Comparison of ENCODE assay signal across 7 mouse cellular contexts in genomic region chr5:124446301-124446881, GRCm38 (mm10). TPM values are rescaled to one million over a fixed set of nuclear protein-coding genes. Genes with fewer than 3 reads are reported as not detected.
A peak's percentile ranks its signal among the peaks of the same experiment; 100 is the strongest.
DNase-seq lines count a peak whose midpoint lies in the region; ATAC-seq lines count a peak whose summit lies in the region.

No protein-coding gene starts in this region.

- intact Hi-C loops in gastrocnemius, postnatal 14 days (cut with DNase I; ENCODE audit: low total_unique reads), result no loop called here

- ATAC-seq in liver, embryonic 16.5 days (ENCODE audit: low read depth), result peak; percentile 68
- peak; percentile 38; the same call in 1 of the 2 replicates for ATAC-seq in neural tube, embryonic 11.5 days (ENCODE audit: insufficient read depth, low FRiP score, low TSS enrichment)

- H3K4me2 ChIP-seq in liver, embryonic 16.5 days (ENCODE audit: low read depth, low read length), result peak overlapping the region; percentile 97
- H3K4me2 ChIP-seq in neural tube, embryonic 11.5 days (ENCODE audit: low read depth), result peak overlapping the region; percentile 94

- peak overlapping the region; percentile 86 for H3K4me3 ChIP-seq in liver, embryonic 16.5 days (ENCODE audit: low read depth, low read length)
- H3K4me3 ChIP-seq in neural tube, embryonic 11.5 days (ENCODE audit: low read depth, low read length), result peak overlapping the region; percentile 95

- H3K9me3 ChIP-seq in liver, embryonic 16.5 days (replicated peaks; ENCODE audit: control insufficient read depth, low read length), result no peaks in the 10 kb centered on the region
- no peaks in the 10 kb centered on the region for H3K9me3 ChIP-seq in neural tube, embryonic 11.5 days (ENCODE audit: control insufficient read depth, low read length)

- H3K27me3 ChIP-seq in liver, embryonic 16.5 days (ENCODE audit: control insufficient read depth, insufficient read depth, low read depth, low read length), result no peaks in the 10 kb centered on the region
- no peaks in the 10 kb centered on the region for H3K27me3 ChIP-seq in neural tube, embryonic 11.5 days (ENCODE audit: control insufficient read depth, insufficient read depth, low read length)

- peak; percentile 94 for DNase-seq in ZHBTc4 (ENCODE audit: low read depth, low spot score)
- peak; percentile 53 to 62 for DNase-seq in cerebellum, postnatal 14 days
- DNase-seq in gastrocnemius, postnatal 14 days, result peak; percentile 72
- peak; percentile 64 for DNase-seq in induced T-regulatory cell, adult 2 months (ENCODE audit: low read depth)
- peak; percentile 47 for DNase-seq in neural tube, embryonic 11.5 days (ENCODE audit: low spot score)
- DNase-seq in urinary bladder, postnatal 36 days (ENCODE audit: low spot score in 2 of 2), result peak; percentile 67 to 80

- peak overlapping the region; percentile 88 for H3K9ac ChIP-seq in liver, embryonic 16.5 days (ENCODE audit: low read depth, low read length)
- peak overlapping the region; percentile 83 for H3K9ac ChIP-seq in neural tube, embryonic 11.5 days (ENCODE audit: low read length)

- under 1% methylated on average over 15 of the region's 15 CpGs for WGBS in liver, embryonic 16.5 days (ENCODE audit: insufficient replicate concordance)
- WGBS in neural tube, embryonic 11.5 days, result 4% methylated on average over 15 of the region's 15 CpGs

- peaks cover 84% of the 10 kb centered on the region for H3K4me1 ChIP-seq in liver, embryonic 16.5 days (ENCODE audit: control insufficient read depth, low read depth, low read length)
- H3K4me1 ChIP-seq in neural tube, embryonic 11.5 days (ENCODE audit: control insufficient read depth, insufficient read depth, low read length), result peaks cover 10% of the 10 kb centered on the region

- H3K36me3 ChIP-seq in liver, embryonic 16.5 days (ENCODE audit: control insufficient read depth, insufficient read depth), result peaks cover 34% of the 10 kb centered on the region
- H3K36me3 ChIP-seq in neural tube, embryonic 11.5 days (ENCODE audit: control insufficient read depth, insufficient read depth, low read length), result peaks cover 15% of the 10 kb centered on the region

- peak overlapping the region; percentile 87 for H3K27ac ChIP-seq in liver, embryonic 16.5 days (ENCODE audit: low read length)
- peak overlapping the region; percentile 71; the same call in 1 of the 2 replicates for H3K27ac ChIP-seq in neural tube, embryonic 11.5 days (ENCODE audit: low read depth, low read length)

RNA-seq across cellular contexts. Expression of gene Kmt5a, which starts 6.7 kb away (rescaled TPM):
- total RNA-seq in gastrocnemius, postnatal 14 days (2021), result 10 to 100 TPM; 56.4 to 66.0 TPM
- polyA plus RNA-seq in liver, embryonic 16.5 days (2015; fragmentation: Nextera tagmentation; extraction: Ambion mirVana), result 39.6 and 41.5 TPM in 2 replicates
- 115 and 121 TPM in 2 replicates for polyA plus RNA-seq in neural tube, embryonic 11.5 days (2014; fragmentation: Nextera tagmentation; extraction: Ambion mirVana)

RNA-seq across cellular contexts. Expression of gene Sbno1, which starts 20.6 kb away (rescaled TPM):
- total RNA-seq in gastrocnemius, postnatal 14 days (2021), result 10 to 100 TPM; 32.4 to 35.6 TPM
- 34.5 and 36.2 TPM in 2 replicates for polyA plus RNA-seq in liver, embryonic 16.5 days (2015; fragmentation: Nextera tagmentation; extraction: Ambion mirVana)
- 87.0 and 88.2 TPM in 2 replicates for polyA plus RNA-seq in neural tube, embryonic 11.5 days (2014; fragmentation: Nextera tagmentation; extraction: Ambion mirVana)

RNA-seq across cellular contexts. Expression of gene Rilpl2, which starts 31.8 kb away (rescaled TPM):
- total RNA-seq in gastrocnemius, postnatal 14 days (2021), result 1 to 10 TPM; 4.2 to 4.6 TPM
- polyA plus RNA-seq in liver, embryonic 16.5 days (2015; fragmentation: Nextera tagmentation; extraction: Ambion mirVana), result 8.4 and 9.3 TPM in 2 replicates
- 19.0 and 20.9 TPM in 2 replicates for polyA plus RNA-seq in neural tube, embryonic 11.5 days (2014; fragmentation: Nextera tagmentation; extraction: Ambion mirVana)

RNA-seq across cellular contexts. Expression of gene Snrnp35, which starts 36.5 kb away (rescaled TPM):
- total RNA-seq in gastrocnemius, postnatal 14 days (2021), result 10 to 100 TPM; 27.3 to 28.4 TPM
- 9.2 and 9.9 TPM in 2 replicates for polyA plus RNA-seq in liver, embryonic 16.5 days (2015; fragmentation: Nextera tagmentation; extraction: Ambion mirVana)
- 14.7 TPM in 2 replicates for polyA plus RNA-seq in neural tube, embryonic 11.5 days (2014; fragmentation: Nextera tagmentation; extraction: Ambion mirVana)

Comparison
In these comparisons a context has a peak if more than half of its experiments do, and no peak if none do; other contexts are left out.
1. Peak in every context shown above with its lines: DNase-seq, ATAC-seq, H3K4me3 ChIP-seq and H3K27ac ChIP-seq.